12 mouse cellular contexts compared by ENCODE assay signal in genomic region chr5:147300001-147300363, GRCm38 (mm10). TPM values are rescaled to one million over a fixed set of nuclear protein-coding genes. Genes with fewer than 3 reads are reported as not detected.
A peak's percentile ranks its signal among the peaks of the same experiment; 100 is the strongest.
DNase-seq lines count a peak whose midpoint lies in the region; ATAC-seq and TF ChIP-seq lines count a peak whose summit lies in the region.
"Had no signal": no experiment of that assay in that cellular context is flagged by ENCODE, and none has a peak within 500 bp of the region (broad histone marks: within the 10 kb centered on the region; RNA-seq: fewer than 3 reads in every experiment).

No protein-coding gene starts in this region.

- H3K27me3 ChIP-seq in hindbrain, embryonic 15.5 days = peaks cover 94% of the 10 kb centered on the region
- H3K27me3 ChIP-seq in hindbrain, embryonic 11.5 days (ENCODE audit: control insufficient read depth, insufficient read depth, low read length) = peaks cover 94% of the 10 kb centered on the region
- H3K27me3 ChIP-seq in embryonic facial prominence, embryonic 14.5 days (replicated peaks; ENCODE audit: control insufficient read depth, insufficient read depth, low read length) = peaks cover 98% of the 10 kb centered on the region
- peaks cover 74% of the 10 kb centered on the region for H3K27me3 ChIP-seq in liver, embryonic 16.5 days (ENCODE audit: control insufficient read depth, insufficient read depth, low read depth, low read length)

- no peak overlapping the region for H3K27ac ChIP-seq in hindbrain, embryonic 15.5 days (replicated peaks)
- H3K27ac ChIP-seq in hindbrain, embryonic 11.5 days (ENCODE audit: low read depth, low read length) = no peak overlapping the region
- H3K27ac ChIP-seq in ES-E14 (ENCODE audit: insufficient read depth, low read depth, low read length, poor library complexity, severe bottlenecking) = no peak overlapping the region
- no peak overlapping the region for H3K27ac ChIP-seq in embryonic facial prominence, embryonic 14.5 days (replicated peaks; ENCODE audit: low read depth, low read length)
- no peak overlapping the region for H3K27ac ChIP-seq in liver, embryonic 16.5 days (ENCODE audit: low read length)
- H3K27ac ChIP-seq: left cerebral cortex, adult 2 months had no signal

- H3K4me3 ChIP-seq in hindbrain, embryonic 15.5 days = no peak overlapping the region
- no peak overlapping the region for H3K4me3 ChIP-seq in hindbrain, embryonic 11.5 days (ENCODE audit: low read depth, low read length)
- peak overlapping the region; percentile 50 to 54; a peak in 3 of 4 replicates for H3K4me3 ChIP-seq in ES-E14 (ENCODE audit: insufficient read depth in 1 of 2, low read depth in 1 of 2, low read length in 2 of 2, poor library complexity in 1 of 2, severe bottlenecking in 1 of 2)
- peak overlapping the region; percentile 25; the same call in 1 of the 2 replicates for H3K4me3 ChIP-seq in embryonic facial prominence, embryonic 14.5 days (ENCODE audit: low read depth, low read length)
- no peak overlapping the region for H3K4me3 ChIP-seq in liver, embryonic 16.5 days (ENCODE audit: low read depth, low read length)
- H3K4me3 ChIP-seq: left cerebral cortex, adult 2 months had no signal

- no peak for DNase-seq in hindbrain, embryonic 11.5 days (ENCODE audit: low spot score)
- DNase-seq in ES-E14 (ENCODE audit: low read depth, low spot score) (no peak), adipocyte (ENCODE audit: low spot score) (no peak)
- DNase-seq in embryonic facial prominence, embryonic 14.5 days (ENCODE audit: low spot score) = no peak
- DNase-seq in urinary bladder, postnatal 14 days (ENCODE audit: low spot score) = no peak
- DNase-seq in cerebellum, postnatal 25 days = no peak
- DNase-seq: spleen, adult 18-20 months had no signal

- no peak overlapping the region for H3K9ac ChIP-seq in hindbrain, embryonic 15.5 days
- H3K9ac ChIP-seq in hindbrain, embryonic 11.5 days (ENCODE audit: low read depth, low read length) = no peak overlapping the region
- 0 out of 2 replicates have a peak overlapping the region, but pooled peaks have one; percentile 2 for H3K9ac ChIP-seq in ES-E14 (ENCODE audit: insufficient read depth, low read depth, low read length, poor library complexity, severe bottlenecking)
- no peak overlapping the region for H3K9ac ChIP-seq in embryonic facial prominence, embryonic 14.5 days (ENCODE audit: low read depth, low read length)
- H3K9ac ChIP-seq in liver, embryonic 16.5 days (ENCODE audit: low read depth, low read length) = no peak overlapping the region

- H3K36me3 ChIP-seq in hindbrain, embryonic 15.5 days = no peaks in the 10 kb centered on the region
- no peaks in the 10 kb centered on the region for H3K36me3 ChIP-seq in hindbrain, embryonic 11.5 days (ENCODE audit: control insufficient read depth, insufficient read depth, low read length)
- H3K36me3 ChIP-seq in ES-E14 (ENCODE audit: control insufficient read depth, insufficient read depth, low read length, poor library complexity, severe bottlenecking) = no peaks in the 10 kb centered on the region
- no peaks in the 10 kb centered on the region for H3K36me3 ChIP-seq in embryonic facial prominence, embryonic 14.5 days (ENCODE audit: control insufficient read depth, insufficient read depth, low read length)
- no peaks in the 10 kb centered on the region for H3K36me3 ChIP-seq in liver, embryonic 16.5 days (ENCODE audit: control insufficient read depth, insufficient read depth)

- no peak for ATAC-seq in hindbrain, embryonic 15.5 days (ENCODE audit: low FRiP score, low read depth)
- no peak for ATAC-seq in hindbrain, embryonic 11.5 days (ENCODE audit: low FRiP score)
- no peak for ATAC-seq in embryonic facial prominence, embryonic 14.5 days (ENCODE audit: low read depth)
- ATAC-seq in liver, embryonic 16.5 days (ENCODE audit: low read depth) = peak; percentile 5; the same call in 1 of the 2 replicates

- in situ Hi-C loops in ES-E14 (cut with MboI; ENCODE audit: low sequenced_read_pairs in 2 of 2, unreplicated experiment in 2 of 2) = loop anchor here in 1 of 2 experiments (10.0 kb wide), 1 partner anchor 105 kb away; no protein-coding TSS in a partner anchor

- peaks cover 6% of the 10 kb centered on the region for H3K4me1 ChIP-seq in hindbrain, embryonic 15.5 days (replicated peaks)
- H3K4me1 ChIP-seq in hindbrain, embryonic 11.5 days (replicated peaks; ENCODE audit: control insufficient read depth, insufficient read depth, low read length) = 0 out of 2 replicates have a peak, but pooled peaks cover 10% of the 10 kb centered on the region
- peaks cover 0 to 11% of the 10 kb centered on the region in 2 experiments; a peak in 2 of 4 replicates for H3K4me1 ChIP-seq in ES-E14 (ENCODE audit: control insufficient read depth in 2 of 2, insufficient read depth in 2 of 2, low read length in 2 of 2, poor library complexity in 1 of 2)
- H3K4me1 ChIP-seq in embryonic facial prominence, embryonic 14.5 days (ENCODE audit: control insufficient read depth, insufficient read depth, low read length) = peaks cover 5% of the 10 kb centered on the region; the same call in 1 of the 2 replicates
- no peaks in the 10 kb centered on the region for H3K4me1 ChIP-seq in liver, embryonic 16.5 days (ENCODE audit: control insufficient read depth, low read depth, low read length)

- 5% methylated on average over 4 of the region's 4 CpGs for WGBS in hindbrain, embryonic 15.5 days
- WGBS in hindbrain, embryonic 11.5 days = 4% methylated on average over 4 of the region's 4 CpGs
- WGBS in embryonic facial prominence, embryonic 14.5 days = 0% methylated on average over 4 of the region's 4 CpGs
- WGBS in liver, embryonic 16.5 days (ENCODE audit: insufficient replicate concordance) = 7% methylated on average over 4 of the region's 4 CpGs

- peak overlapping the region; percentile 34; the same call in 1 of the 2 replicates for H3K4me2 ChIP-seq in hindbrain, embryonic 15.5 days
- H3K4me2 ChIP-seq in hindbrain, embryonic 11.5 days (replicated peaks; ENCODE audit: low read depth, low read length) = no peak overlapping the region
- peak overlapping the region; percentile 36; the same call in 1 of the 2 replicates for H3K4me2 ChIP-seq in embryonic facial prominence, embryonic 14.5 days (ENCODE audit: low read depth, low read length)
- H3K4me2 ChIP-seq in liver, embryonic 16.5 days (ENCODE audit: low read depth, low read length) = peak overlapping the region; percentile 43

- no peaks in the 10 kb centered on the region for H3K9me3 ChIP-seq in hindbrain, embryonic 15.5 days
- H3K9me3 ChIP-seq in hindbrain, embryonic 11.5 days (ENCODE audit: control insufficient read depth, low read length) = no peaks in the 10 kb centered on the region
- H3K9me3 ChIP-seq in ES-E14 (ENCODE audit: control insufficient read depth, insufficient read depth, low read depth, low read length) = no peaks in the 10 kb centered on the region
- no peaks in the 10 kb centered on the region for H3K9me3 ChIP-seq in embryonic facial prominence, embryonic 14.5 days (ENCODE audit: control insufficient read depth, low read length)
- no peaks in the 10 kb centered on the region for H3K9me3 ChIP-seq in liver, embryonic 16.5 days (replicated peaks; ENCODE audit: control insufficient read depth, low read length)

TF ChIP-seq in ES-E14, 5 proteins besides CTCF, POLR2A, EP300 and RAD21:
- no peak for TF ChIP-seq MAFK (IDR thresholded peaks at IDR 0.05; ENCODE audit: insufficient read depth, low read depth, low read length)
- TF ChIP-seq ZC3H11A (IDR thresholded peaks at IDR 0.05; ENCODE audit: borderline replicate concordance, low read depth, low read length) = no peak
- no peak for TF ChIP-seq HCFC1 (IDR thresholded peaks at IDR 0.05; ENCODE audit: borderline replicate concordance, insufficient read depth, low read length)
- TF ChIP-seq CHD2 (IDR thresholded peaks at IDR 0.05; ENCODE audit: low read depth, low read length) = no peak
- TF ChIP-seq ZNF384 (IDR thresholded peaks at IDR 0.05; ENCODE audit: low read depth, low read length) = no peak

RNA-seq across cellular contexts. Expression of gene Cdx2, which starts 7.1 kb away (rescaled TPM):
- polyA plus RNA-seq in hindbrain, embryonic 15.5 days (2015; fragmentation: Nextera tagmentation; extraction: Ambion mirVana) = not detected in 2 replicates
- not detected in 2 replicates for polyA plus RNA-seq in hindbrain, embryonic 11.5 days (2014; fragmentation: Nextera tagmentation; extraction: Ambion mirVana)
- 2.8 and 5.4 TPM in 2 replicates for total RNA-seq in ES-E14 (2012; rRNA removed)
- polyA plus RNA-seq in embryonic facial prominence, embryonic 14.5 days (2014; fragmentation: Nextera tagmentation; extraction: Ambion mirVana) = not detected in 2 replicates
- polyA plus RNA-seq in liver, embryonic 16.5 days (2015; fragmentation: Nextera tagmentation; extraction: Ambion mirVana) = 0.18 TPM in 1 of 2 replicates, not detected in the other
- total RNA-seq: gastrocnemius, postnatal 4 days; left cerebral cortex, adult 2 months had no signal
- polyA plus RNA-seq: brain, embryonic 14.5 days had no signal

RNA-seq across cellular contexts. Expression of gene Urad, which starts 22.3 kb away (rescaled TPM):
- polyA plus RNA-seq in hindbrain, embryonic 15.5 days (2015; fragmentation: Nextera tagmentation; extraction: Ambion mirVana) = not detected in 2 replicates
- not detected in 2 replicates for polyA plus RNA-seq in hindbrain, embryonic 11.5 days (2014; fragmentation: Nextera tagmentation; extraction: Ambion mirVana)
- total RNA-seq in ES-E14 (2012; rRNA removed) = not detected in 2 replicates
- not detected in 2 replicates for polyA plus RNA-seq in embryonic facial prominence, embryonic 14.5 days (2014; fragmentation: Nextera tagmentation; extraction: Ambion mirVana)
- polyA plus RNA-seq in liver, embryonic 16.5 days (2015; fragmentation: Nextera tagmentation; extraction: Ambion mirVana) = 1.6 and 1.8 TPM in 2 replicates
- total RNA-seq: gastrocnemius, postnatal 4 days; left cerebral cortex, adult 2 months had no signal
- polyA plus RNA-seq: brain, embryonic 14.5 days had no signal

RNA-seq across cellular contexts. Expression of gene Pdx1, which starts 30.2 kb away (rescaled TPM):
- not detected in 2 replicates for polyA plus RNA-seq in hindbrain, embryonic 15.5 days (2015; fragmentation: Nextera tagmentation; extraction: Ambion mirVana)
- not detected in 2 replicates for polyA plus RNA-seq in hindbrain, embryonic 11.5 days (2014; fragmentation: Nextera tagmentation; extraction: Ambion mirVana)
- 0.09 TPM in 1 of 2 replicates, not detected in the other for total RNA-seq in ES-E14 (2012; rRNA removed)
- polyA plus RNA-seq in embryonic facial prominence, embryonic 14.5 days (2014; fragmentation: Nextera tagmentation; extraction: Ambion mirVana) = not detected in 2 replicates
- polyA plus RNA-seq in liver, embryonic 16.5 days (2015; fragmentation: Nextera tagmentation; extraction: Ambion mirVana) = 0.13 TPM in 1 of 2 replicates, not detected in the other
- total RNA-seq: gastrocnemius, postnatal 4 days; left cerebral cortex, adult 2 months had no signal
- polyA plus RNA-seq: brain, embryonic 14.5 days had no signal

Comparison
In these comparisons a context has a peak if more than half of its experiments do, and no peak if none do; other contexts are left out.
1. H3K4me3 ChIP-seq: peak in ES-E14 (2 of 2) and embryonic facial prominence, embryonic 14.5 days (single experiment); none in hindbrain, embryonic 15.5 days (single experiment), hindbrain, embryonic 11.5 days (single experiment) and liver, embryonic 16.5 days (single experiment).